Mouse (Mus musculus) NIH3T3 (cell line): Measurements from ENCODE around the gene Dhx16.

Experiments used
- DNase-seq: peaks from one replicate; pipeline ENCODE4 v3.0.0-alpha.2; 2012; ENCODE audit warnings: low read depth

Dhx16 gene

GRCm38 (mm10) chr17:35896781-35897643, 17.4 kb downstream of the Dhx16 start, which contains the start of gene 2310061I04Rik:
2310061I04Rik (minus strand) TSS chr17:35897431.
- DNase-seq = peak; percentile 98

GRCm38 (mm10) chr17:35897644-35898573, 18.3 kb downstream of the Dhx16 start:
- DNase-seq = no peak

DNA sequence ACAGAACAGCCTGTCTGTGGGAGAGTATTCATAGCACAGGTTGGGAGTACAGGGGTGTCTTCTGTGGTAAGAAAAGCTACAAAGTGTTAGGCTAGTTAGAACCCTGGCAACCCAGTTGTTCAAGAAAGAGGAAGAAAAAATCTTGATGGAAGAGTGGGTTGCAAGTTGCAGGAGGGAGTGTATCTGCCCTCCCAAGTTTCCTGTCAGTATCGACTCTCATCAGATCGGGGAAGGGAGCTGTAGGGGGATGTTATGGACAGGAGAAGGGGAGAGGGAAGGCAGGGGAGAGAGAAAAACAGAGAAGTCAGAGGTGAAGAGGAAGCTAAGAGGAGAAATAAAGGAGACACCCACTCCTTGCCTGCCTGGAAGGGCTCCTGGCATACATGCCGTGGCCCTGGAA, 21.0 kb downstream of the Dhx16 start:
- DNase-seq = no peak

- peak; percentile 75 for DNase-seq
Observed at GRCm38 (mm10) chr17:35903343-35903991, 23.8 kb downstream of the Dhx16 start.

DNA sequence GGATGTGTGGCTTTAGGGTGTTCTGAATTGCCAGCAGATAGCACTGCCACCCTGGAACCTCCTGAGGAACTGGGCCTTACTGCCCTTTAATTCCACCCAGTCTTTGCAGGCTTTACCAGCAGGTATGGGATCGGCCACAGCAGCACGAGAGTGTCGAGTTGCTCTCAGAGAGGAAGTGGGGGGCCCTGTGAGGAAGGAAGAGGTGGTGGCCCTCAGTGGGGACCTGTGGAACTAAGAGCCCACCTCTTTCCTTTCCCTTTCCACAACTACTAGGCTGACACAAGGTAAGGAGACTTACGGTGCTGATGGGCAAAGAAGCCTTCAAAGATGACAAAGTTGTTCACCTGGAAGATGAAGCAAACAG, 24.4 kb downstream of the Dhx16 start:
- DNase-seq = no peak

DNA sequence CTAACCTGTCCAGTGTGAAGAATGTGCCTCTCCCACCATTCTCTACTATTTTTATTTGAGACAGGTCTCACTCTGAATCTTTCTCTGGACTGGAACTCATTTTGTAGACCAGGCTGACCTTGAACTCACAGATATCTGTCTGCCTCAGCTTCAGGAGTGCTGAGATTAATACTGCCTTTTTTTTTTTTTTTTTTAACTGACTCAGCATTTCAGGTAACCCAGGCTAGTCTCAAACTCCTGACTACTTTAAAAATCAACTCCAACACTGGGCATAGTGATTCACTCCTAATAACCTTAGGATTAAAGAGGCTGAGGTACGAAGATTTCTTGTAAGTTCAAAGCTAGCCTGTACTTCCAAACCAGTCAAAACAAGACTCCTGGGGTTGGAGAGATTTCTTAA, 26.0 kb downstream of the Dhx16 start:
- DNase-seq = no peak

- DNase-seq = peak; percentile 55
Observed at GRCm38 (mm10) chr17:35907609-35908008, 28.0 kb downstream of the Dhx16 start.

DNA sequence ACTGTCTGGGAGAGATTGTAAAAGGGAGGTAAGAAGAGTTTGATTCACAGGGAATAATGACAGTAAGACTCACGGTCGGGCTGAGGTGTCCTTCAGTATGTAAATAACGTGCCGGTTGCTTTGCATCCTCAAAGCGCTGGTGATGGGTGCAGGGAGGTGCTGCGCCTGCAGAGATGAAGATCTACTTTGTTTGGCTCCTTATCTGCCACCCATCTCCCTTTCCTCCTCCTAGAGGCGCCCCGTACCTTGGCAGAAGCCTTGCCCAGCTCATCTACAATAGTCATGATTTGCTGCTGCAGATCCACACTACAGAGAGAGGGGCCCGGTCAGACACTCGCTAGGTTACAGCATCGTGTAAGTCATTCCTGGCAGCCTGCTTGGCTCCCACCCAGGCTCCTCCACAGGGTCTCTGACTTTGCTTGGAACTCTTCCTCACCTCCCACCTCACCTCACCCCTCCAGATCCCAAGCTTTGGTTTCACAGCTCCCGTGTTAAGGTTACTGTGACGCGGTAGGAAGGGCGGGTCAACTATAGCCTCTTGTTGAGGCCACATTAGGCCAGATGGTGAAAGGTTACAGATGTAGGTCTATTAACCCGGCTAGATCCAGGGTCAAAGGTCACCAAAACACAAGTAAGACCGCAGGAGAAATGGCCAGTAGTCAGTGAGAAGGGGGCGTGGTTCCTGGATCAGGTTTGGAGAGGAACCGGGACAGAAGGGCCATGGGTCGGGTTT, 29.7 kb downstream of the Dhx16 start:
- no peak for DNase-seq

DNA sequence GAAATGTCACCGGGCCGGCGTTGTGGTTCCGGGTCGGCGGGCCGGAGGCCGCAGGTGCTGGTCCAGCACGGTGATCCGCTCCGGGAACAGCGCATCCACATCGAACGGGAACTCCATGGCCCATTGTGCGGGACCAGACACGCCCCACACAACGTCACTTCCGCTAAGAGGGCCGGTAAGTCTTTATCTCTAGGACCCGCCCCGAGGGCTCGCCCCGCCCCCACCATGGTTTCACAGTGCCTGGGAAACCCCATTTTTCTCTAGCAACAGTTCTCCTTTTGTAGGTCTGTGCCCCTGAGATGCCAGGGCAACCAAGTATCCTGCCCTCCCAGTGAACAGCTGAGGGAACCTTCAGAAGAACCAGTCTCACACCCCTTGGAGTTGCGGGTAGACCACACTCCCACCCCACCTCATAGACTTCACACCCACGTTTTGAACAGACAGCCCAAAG, 30.3 kb downstream of the Dhx16 start, which contains the start of gene Atat1:
Gene Atat1 (minus strand): TSS at position 157 of the 451 bp plus-strand sequence.
- DNase-seq = peak; percentile 98

DNA sequence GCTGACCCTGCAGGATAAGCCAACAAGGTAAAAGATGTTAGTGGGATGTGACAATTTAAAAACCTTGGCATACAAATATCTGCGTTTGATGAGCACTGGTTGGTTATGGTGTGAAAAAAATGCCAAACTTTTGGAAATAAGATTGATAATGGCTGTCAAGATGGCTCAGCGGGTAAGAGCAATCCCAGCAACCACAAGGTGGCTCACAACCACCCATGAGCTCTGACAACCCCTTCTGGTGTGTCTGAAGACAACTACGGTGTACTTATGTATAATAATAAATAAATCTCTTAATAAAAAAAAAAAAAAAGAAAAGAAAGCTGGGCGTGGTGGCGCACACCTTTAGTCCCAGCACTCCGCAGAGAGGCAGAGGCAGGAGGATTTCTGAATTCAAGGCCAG, 35.4 kb downstream of the Dhx16 start:
- DNase-seq = peak; percentile 37

- DNase-seq = peak; percentile 19
Observed at GRCm38 (mm10) chr17:35915538-35916296, 36.1 kb downstream of the Dhx16 start.

DNA sequence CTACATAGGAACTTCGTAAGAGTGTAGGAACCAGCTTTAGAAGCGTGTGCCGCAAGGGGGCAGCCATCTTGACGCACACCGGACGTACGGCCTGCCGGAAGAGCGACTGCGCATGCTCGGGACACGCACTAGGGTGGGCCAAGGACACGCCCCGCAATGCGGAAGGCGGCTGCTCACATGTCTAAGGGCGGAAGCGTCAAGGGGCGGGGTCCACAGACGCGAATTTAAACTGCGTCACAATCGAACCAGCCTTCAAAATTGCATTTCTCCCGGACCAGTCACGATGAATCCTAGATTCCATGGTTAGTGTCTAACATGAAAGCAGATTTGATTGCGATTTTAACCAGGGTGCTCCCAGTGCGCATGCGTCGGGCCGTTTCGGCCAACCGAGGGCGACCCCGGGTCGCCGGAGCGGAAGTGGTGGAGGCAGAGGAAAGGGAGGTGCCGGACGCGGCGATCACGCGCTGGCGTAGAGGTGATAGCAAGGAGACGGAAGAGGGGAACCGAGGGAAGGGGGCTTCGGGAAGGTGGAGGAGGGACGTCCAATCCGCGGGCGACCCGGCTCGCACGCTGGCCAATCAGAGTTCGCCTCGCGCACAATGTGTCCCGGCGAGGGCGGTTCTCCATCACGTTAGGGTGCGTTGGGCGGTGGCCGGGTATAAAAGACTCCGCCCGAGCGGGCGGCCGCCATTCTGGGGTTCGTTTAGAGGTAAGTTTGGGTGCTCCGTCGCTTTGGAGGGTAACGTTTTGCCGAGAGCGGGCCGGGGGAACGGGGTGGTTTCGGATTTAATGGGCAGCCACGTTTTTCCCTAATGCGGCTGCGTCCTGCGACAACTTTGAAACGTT, 36.9 kb downstream of the Dhx16 start, which contains the start of the genes Mrps18b and Ppp1r10:
Gene Mrps18b (minus strand): TSS at position 93 of the 846 bp plus-strand sequence.
Gene Ppp1r10 (plus strand): TSS at position 138 of the 846 bp plus-strand sequence.
- peak; percentile 100 for DNase-seq

DNA sequence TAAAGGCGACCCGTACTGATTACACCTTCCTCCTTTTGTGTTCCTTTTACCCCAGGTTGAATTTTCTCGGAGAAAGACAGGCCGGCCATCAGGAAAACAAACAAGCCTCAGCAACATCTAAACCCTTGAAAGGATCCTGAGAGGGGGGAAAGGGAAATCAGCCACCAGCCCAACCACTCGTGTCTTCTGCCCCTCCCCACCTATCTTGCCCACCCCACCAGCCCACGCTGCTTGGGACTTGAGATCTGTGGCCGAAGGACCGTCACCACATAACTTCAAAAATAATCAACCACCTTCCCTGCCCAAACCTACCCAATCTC, 37.5 kb downstream of the Dhx16 start:
- no peak for DNase-seq

GRCm38 (mm10) chr17:35917463-35918251, 38.0 kb downstream of the Dhx16 start:
- peak; percentile 63 for DNase-seq

DNA sequence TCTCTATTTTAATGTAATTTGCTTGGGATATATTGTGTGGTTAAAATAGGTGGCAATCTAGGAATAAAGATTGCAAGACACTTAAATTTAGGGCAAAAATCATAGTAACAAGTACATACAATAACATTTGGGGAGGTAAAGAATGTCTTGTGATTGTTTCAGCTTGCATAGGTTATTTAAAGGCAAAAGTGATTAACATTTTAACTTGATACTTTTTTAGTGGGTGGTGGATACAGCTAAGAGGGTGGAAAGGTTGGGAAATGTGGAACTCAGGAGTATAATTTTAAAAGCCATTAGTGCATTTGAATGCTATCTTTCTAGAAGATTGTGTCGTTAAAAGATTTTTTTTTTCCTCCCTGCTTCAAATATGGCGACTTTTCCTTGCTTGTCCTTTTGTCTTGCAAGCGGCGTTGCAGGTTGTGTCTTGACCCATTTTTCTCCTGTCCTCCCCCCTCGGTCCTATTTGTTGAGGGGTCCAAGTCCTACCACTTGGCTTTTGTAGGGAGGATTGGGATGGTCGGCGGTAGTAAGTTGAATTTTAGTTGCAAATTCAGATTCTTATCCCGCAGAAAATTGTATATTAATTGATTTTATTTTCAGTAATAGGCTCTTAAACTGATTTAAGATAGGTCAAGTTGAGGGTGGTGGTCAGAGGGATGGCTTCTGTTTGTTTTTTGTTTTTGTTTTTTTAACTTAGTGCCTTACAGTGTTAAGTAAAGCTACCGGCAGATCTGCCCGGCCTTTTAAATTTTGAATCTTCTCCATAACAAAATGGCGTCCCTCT, 38.8 kb downstream of the Dhx16 start:
- DNase-seq = peak; percentile 75

- peak; percentile 99 for DNase-seq
Observed at GRCm38 (mm10) chr17:35919060-35919715, 39.6 kb downstream of the Dhx16 start.

DNA sequence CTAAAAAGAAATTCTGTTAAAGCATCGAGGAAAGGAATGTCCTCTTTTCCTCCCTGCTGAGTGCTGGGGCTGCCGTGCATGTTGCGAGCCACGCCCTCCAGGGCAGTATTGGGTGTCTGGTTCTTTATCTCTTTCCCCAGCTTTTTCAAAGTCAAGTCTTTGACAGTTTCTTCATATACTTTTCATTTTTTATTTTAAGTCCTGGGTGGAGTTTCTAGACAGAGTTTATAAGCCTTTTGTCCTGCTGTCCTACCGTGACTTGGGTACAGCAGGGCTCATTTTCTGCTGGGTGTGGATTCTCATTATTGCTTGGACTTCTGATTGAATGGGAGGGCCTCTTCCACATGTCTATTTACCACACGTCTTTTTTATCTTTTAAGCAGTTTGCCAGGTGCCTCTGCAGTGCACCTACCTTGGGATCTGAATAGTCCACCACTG, 40.3 kb downstream of the Dhx16 start:
- no peak for DNase-seq
